Mouse (Mus musculus): Measurements from ENCODE around the gene Ankib1. TPM values are rescaled to one million over a fixed set of nuclear protein-coding genes. Genes with fewer than 3 reads are reported as not detected.
"Not testable (repeated sequence)": the region's sequence is repeated elsewhere in the genome, so short reads cannot be mapped to it uniquely, and the experiment has no call there.

The Ankib1 gene
- total and polyA plus RNA-seq, 3 experiments: 14.5 to 19.5 TPM; not detected in 1

- Histone ChIP-seq H3K9me3 (replicated peaks; ENCODE audit: insufficient read depth, low read length) (no peaks in the 10 kb centered on the region), H3K79me2 (ENCODE audit: control insufficient read depth, insufficient read depth, low read length, poor library complexity) (peaks cover 54% of the 10 kb centered on the region), H3K27me3 (ENCODE audit: control insufficient read depth in 1 of 2, insufficient read depth in 2 of 2, low read length in 2 of 2) (no peaks in the 10 kb centered on the region), H3K4me3 (ENCODE audit: control insufficient read depth in 1 of 2, insufficient read depth in 1 of 2, low read depth in 2 of 2, low read length in 2 of 2) (peak overlapping the region; percentile 9 to 84; a peak in 3 of 4 replicates), H3K4me1 (ENCODE audit: control insufficient read depth in 1 of 2, insufficient read depth in 2 of 2, low read length in 2 of 2) (peaks cover 9 to 14% of the 10 kb centered on the region in 2 experiments), H3K27ac (ENCODE audit: control insufficient read depth, low read depth, low read length) (no peak overlapping the region), H3K9ac (ENCODE audit: control insufficient read depth, low read depth, low read length, poor library complexity, severe bottlenecking) (peak overlapping the region; percentile 97; the same call in 1 of the 2 replicates), H3K36me3 (ENCODE audit: control insufficient read depth in 1 of 2, insufficient read depth in 2 of 2, low read length in 2 of 2) (peaks cover 0 to 32% of the 10 kb centered on the region in 2 experiments; a peak in 3 of 4 replicates)
- no peak for TF ChIP-seq E2F4 (IDR thresholded peaks at IDR 0.05; ENCODE audit: borderline replicate concordance, low read depth, low read length)
- no peak for TF ChIP-seq MYC (IDR thresholded peaks at IDR 0.05; ENCODE audit: low read depth, low read length)
- TF ChIP-seq MEF2A (IDR thresholded peaks at IDR 0.05; ENCODE audit: extremely low read depth, insufficient replicate concordance, low read depth, low read length, poor library complexity, severe bottlenecking): no peak
- no peak for TF ChIP-seq KAT2A (conservative IDR thresholded peaks at IDR 0.05; ENCODE audit: low read depth, low read length)
- TF ChIP-seq SMC3 (IDR thresholded peaks at IDR 0.05; ENCODE audit: low read depth, low read length): no peak
- no peak for TF ChIP-seq POLR2AphosphoS2 (IDR thresholded peaks at IDR 0.05; ENCODE audit: low read length)
- no peak for TF ChIP-seq ELF1 (IDR thresholded peaks at IDR 0.05; ENCODE audit: low read depth, low read length)
- no peak for TF ChIP-seq USF1 (IDR thresholded peaks at IDR 0.05; ENCODE audit: low read depth, low read length)
- TF ChIP-seq CHD1 (IDR thresholded peaks at IDR 0.05; ENCODE audit: low read depth, low read length): no peak
- no peak for TF ChIP-seq EP300 (IDR thresholded peaks at IDR 0.05; ENCODE audit: low read depth in 1 of 2, low read length in 2 of 2)
- no peak for TF ChIP-seq HCFC1 (IDR thresholded peaks at IDR 0.05; ENCODE audit: low read depth, low read length)
- no peak for TF ChIP-seq UBTF (IDR thresholded peaks at IDR 0.05; ENCODE audit: borderline replicate concordance, insufficient read depth, low read depth, low read length)
- no peak for DNase-seq (ENCODE audit: low read depth, low spot score)
These were observed 1.8 kb downstream of the Ankib1 start for GRCm38 (mm10) chr5:3800881-3801280.

- peaks cover 58% of the 10 kb centered on the region for H3K79me2 ChIP-seq (ENCODE audit: control insufficient read depth, insufficient read depth, low read length, poor library complexity)
- no peak overlapping the region for H3K9ac ChIP-seq (ENCODE audit: control insufficient read depth, low read depth, low read length, poor library complexity, severe bottlenecking)
- TF ChIP-seq EP300 (IDR thresholded peaks at IDR 0.05; ENCODE audit: low read depth in 1 of 2, low read length in 2 of 2): no peak
- TF ChIP-seq ELF1 (IDR thresholded peaks at IDR 0.05; ENCODE audit: low read depth, low read length): no peak
- no peak for TF ChIP-seq POLR2AphosphoS5 (IDR thresholded peaks at IDR 0.05; ENCODE audit: borderline replicate concordance, low read depth, low read length)
- TF ChIP-seq MYB (IDR thresholded peaks at IDR 0.05; ENCODE audit: low read depth, low read length): no peak
- TF ChIP-seq RCOR1 (IDR thresholded peaks at IDR 0.05; ENCODE audit: low read depth, low read length): no peak
- no peak for TF ChIP-seq MXI1 (IDR thresholded peaks at IDR 0.05; ENCODE audit: low read depth, low read length)
- TF ChIP-seq SMC3 (IDR thresholded peaks at IDR 0.05; ENCODE audit: low read depth, low read length): no peak
- TF ChIP-seq KAT2A (conservative IDR thresholded peaks at IDR 0.05; ENCODE audit: low read depth, low read length): no peak
- TF ChIP-seq MAFK (IDR thresholded peaks at IDR 0.05; ENCODE audit: borderline replicate concordance, low read depth, low read length): no peak
- TF ChIP-seq ZNF384 (IDR thresholded peaks at IDR 0.05; ENCODE audit: low read depth, low read length): no peak
- TF ChIP-seq MYC (IDR thresholded peaks at IDR 0.05; ENCODE audit: low read depth, low read length): no peak
- no peak for TF ChIP-seq NELFE (IDR thresholded peaks at IDR 0.05; ENCODE audit: low read depth, low read length)
- no peak for TF ChIP-seq GATA1 (IDR thresholded peaks at IDR 0.05; ENCODE audit: low read depth, low read length)
- no peak for TF ChIP-seq SIN3A (IDR thresholded peaks at IDR 0.05; ENCODE audit: low read length)
- no peak for TF ChIP-seq TAL1 (IDR thresholded peaks at IDR 0.05; ENCODE audit: low read length)
- no peak for TF ChIP-seq TBP (IDR thresholded peaks at IDR 0.05; ENCODE audit: low read depth, low read length)
- no peak for TF ChIP-seq USF1 (IDR thresholded peaks at IDR 0.05; ENCODE audit: low read depth, low read length)
- no peak for TF ChIP-seq HCFC1 (IDR thresholded peaks at IDR 0.05; ENCODE audit: low read depth, low read length)
- no peak for TF ChIP-seq MAX (IDR thresholded peaks at IDR 0.05; ENCODE audit: low read length)
- H3K4me1 ChIP-seq (ENCODE audit: control insufficient read depth in 1 of 2, insufficient read depth in 2 of 2, low read length in 2 of 2): peaks cover 9 to 10% of the 10 kb centered on the region in 2 experiments
- peaks cover 2 to 33% of the 10 kb centered on the region in 2 experiments; a peak in 3 of 4 replicates for H3K36me3 ChIP-seq (ENCODE audit: control insufficient read depth in 1 of 2, insufficient read depth in 2 of 2, low read length in 2 of 2)
- H3K4me3 ChIP-seq (ENCODE audit: control insufficient read depth in 1 of 2, insufficient read depth in 1 of 2, low read depth in 2 of 2, low read length in 2 of 2): no peak overlapping the region
- no peaks in the 10 kb centered on the region for H3K9me3 ChIP-seq (replicated peaks; ENCODE audit: insufficient read depth, low read length)
- no peaks in the 10 kb centered on the region for H3K27me3 ChIP-seq (ENCODE audit: control insufficient read depth in 1 of 2, insufficient read depth in 2 of 2, low read length in 2 of 2)
- H3K27ac ChIP-seq (ENCODE audit: control insufficient read depth, low read depth, low read length): no peak overlapping the region
- no peak for DNase-seq (ENCODE audit: low read depth, low spot score)
These were observed 2.7 kb downstream of the Ankib1 start for GRCm38 (mm10) chr5:3800041-3800440.

GRCm38 (mm10) chr5:3798656-3799055 is 4.1 kb downstream of the Ankib1 start:
- DNase-seq (ENCODE audit: low read depth, low spot score); H3K9me3 ChIP-seq (replicated peaks; ENCODE audit: insufficient read depth, low read length); H3K4me3 ChIP-seq (ENCODE audit: control insufficient read depth in 1 of 2, insufficient read depth in 1 of 2, low read depth in 2 of 2, low read length in 2 of 2); H3K27me3 ChIP-seq (ENCODE audit: control insufficient read depth in 1 of 2, insufficient read depth in 2 of 2, low read length in 2 of 2); H3K9ac ChIP-seq (ENCODE audit: control insufficient read depth, low read depth, low read length, poor library complexity, severe bottlenecking); H3K27ac ChIP-seq (ENCODE audit: control insufficient read depth, low read depth, low read length): not testable (repeated sequence)
- H3K79me2 ChIP-seq (ENCODE audit: control insufficient read depth, insufficient read depth, low read length, poor library complexity): peaks cover 56% of the 10 kb centered on the region
- peaks cover 4 to 33% of the 10 kb centered on the region in 2 experiments; a peak in 3 of 4 replicates for H3K36me3 ChIP-seq (ENCODE audit: control insufficient read depth in 1 of 2, insufficient read depth in 2 of 2, low read length in 2 of 2)
- H3K4me1 ChIP-seq (ENCODE audit: control insufficient read depth in 1 of 2, insufficient read depth in 2 of 2, low read length in 2 of 2): peaks cover 9 to 10% of the 10 kb centered on the region in 2 experiments
